Comparison of ENCODE assay signal across 8 mouse cellular contexts in the genomic region with DNA sequence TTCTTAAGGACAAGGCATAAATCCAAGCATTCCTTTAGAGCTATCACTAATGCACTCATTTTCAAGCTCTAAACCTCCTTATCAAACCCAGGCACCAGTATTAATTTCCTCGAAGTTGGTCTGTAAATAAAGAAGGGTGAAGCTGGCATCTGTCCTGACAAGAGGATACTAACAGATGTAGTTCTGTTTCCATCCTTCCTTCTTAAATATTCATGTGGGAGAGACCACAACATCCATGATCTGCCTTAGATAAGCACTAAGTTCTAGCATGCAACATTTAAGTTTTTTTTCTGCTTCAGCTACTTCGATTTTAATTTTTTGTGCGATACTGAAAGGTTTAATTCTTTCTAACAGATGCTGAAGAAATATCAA. TPM values are rescaled to one million over a fixed set of nuclear protein-coding genes. Genes with fewer than 3 reads are reported as not detected.
DNase-seq lines count a peak whose midpoint lies in the region; ATAC-seq lines count a peak whose summit lies in the region.
"Had no signal": no experiment of that assay in that cellular context is flagged by ENCODE, and none has a peak within 500 bp of the region (broad histone marks: within the 10 kb centered on the region; RNA-seq: fewer than 3 reads in every experiment).

No protein-coding gene starts in this region.

- H3K4me1 ChIP-seq in liver, embryonic 11.5 days (replicated peaks; ENCODE audit: control insufficient read depth, insufficient read depth, low read length) = no peaks in the 10 kb centered on the region
- peaks cover 7% of the 10 kb centered on the region; the same call in 1 of the 2 replicates for H3K4me1 ChIP-seq in forebrain, embryonic 13.5 days
- H3K4me1 ChIP-seq in limb, embryonic 10.5 days = peaks cover 10% of the 10 kb centered on the region
- H3K4me1 ChIP-seq in stomach, embryonic 15.5 days = no peaks in the 10 kb centered on the region

- H3K4me2 ChIP-seq in liver, embryonic 11.5 days = peak overlapping the region; percentile 50
- H3K4me2 ChIP-seq in forebrain, embryonic 13.5 days = peak overlapping the region; percentile 70
- H3K4me2 ChIP-seq in stomach, embryonic 15.5 days = peak overlapping the region; percentile 52

- WGBS in liver, embryonic 11.5 days = 60% methylated on average over 3 of the region's 3 CpGs
- 59% methylated on average over 3 of the region's 3 CpGs for whole genome bisulfite sequencing in forebrain, embryonic 13.5 days
- 73% methylated on average over 3 of the region's 3 CpGs for WGBS in limb, embryonic 10.5 days
- 54% methylated on average over 3 of the region's 3 CpGs for WGBS in stomach, embryonic 15.5 days

- no peaks in the 10 kb centered on the region for H3K9me3 ChIP-seq in liver, embryonic 11.5 days (ENCODE audit: control insufficient read depth, low read length)
- no peaks in the 10 kb centered on the region for H3K9me3 ChIP-seq in forebrain, embryonic 13.5 days (replicated peaks)
- no peaks in the 10 kb centered on the region for H3K9me3 ChIP-seq in limb, embryonic 10.5 days (replicated peaks)
- no peaks in the 10 kb centered on the region for H3K9me3 ChIP-seq in stomach, embryonic 15.5 days

- H3K9ac ChIP-seq in liver, embryonic 11.5 days (ENCODE audit: low read depth, low read length) = no peak overlapping the region
- H3K9ac ChIP-seq in forebrain, embryonic 13.5 days = peak overlapping the region; percentile 53; the same call in 1 of the 2 replicates
- no peak overlapping the region for H3K9ac ChIP-seq in stomach, embryonic 15.5 days

- no peak for DNase-seq in liver, embryonic 11.5 days (ENCODE audit: low spot score)
- DNase-seq in liver = no peak
- DNase-seq in limb, embryonic 10.5 days (ENCODE audit: low spot score) = no peak
- no peak for DNase-seq in left cerebral cortex, postnatal 10 days (ENCODE audit: extremely low spot score in 1 of 2, low spot score in 2 of 2)
- no peak for DNase-seq in right cerebral cortex, postnatal 14 days

- H3K27ac ChIP-seq in liver, embryonic 11.5 days (ENCODE audit: low read depth, low read length) = no peak overlapping the region
- no peak overlapping the region for H3K27ac ChIP-seq in forebrain, embryonic 13.5 days
- no peak overlapping the region for H3K27ac ChIP-seq in limb, embryonic 10.5 days
- H3K27ac ChIP-seq in stomach, embryonic 15.5 days = no peak overlapping the region

- no peaks in the 10 kb centered on the region for H3K27me3 ChIP-seq in liver, embryonic 11.5 days (replicated peaks; ENCODE audit: control insufficient read depth, insufficient read depth, low read length)
- H3K27me3 ChIP-seq in forebrain, embryonic 13.5 days = no peaks in the 10 kb centered on the region
- H3K27me3 ChIP-seq in limb, embryonic 10.5 days (ENCODE audit: low read depth, poor library complexity, severe bottlenecking) = no peaks in the 10 kb centered on the region
- no peaks in the 10 kb centered on the region for H3K27me3 ChIP-seq in stomach, embryonic 15.5 days (replicated peaks)

- ATAC-seq in liver, embryonic 11.5 days (replicated peaks; ENCODE audit: low FRiP score) = no peak
- no peak; the same call in 1 of the 2 replicates for ATAC-seq in forebrain, embryonic 13.5 days
- ATAC-seq in stomach, embryonic 15.5 days (ENCODE audit: insufficient read depth, low FRiP score, low read depth) = no peak

- intact Hi-C loops in left cerebral cortex, postnatal 10 days (cut with DNase I) = no loop called here

- H3K36me3 ChIP-seq in liver, embryonic 11.5 days (ENCODE audit: control insufficient read depth, insufficient read depth, low read length) = no peaks in the 10 kb centered on the region
- no peaks in the 10 kb centered on the region for H3K36me3 ChIP-seq in forebrain, embryonic 13.5 days (ENCODE audit: poor library complexity, severe bottlenecking)
- no peaks in the 10 kb centered on the region for H3K36me3 ChIP-seq in limb, embryonic 10.5 days
- no peaks in the 10 kb centered on the region for H3K36me3 ChIP-seq in stomach, embryonic 15.5 days

- no peak overlapping the region for H3K4me3 ChIP-seq in liver, embryonic 11.5 days (ENCODE audit: low read depth, low read length)
- peak overlapping the region; percentile 42 for H3K4me3 ChIP-seq in forebrain, embryonic 13.5 days
- peak overlapping the region; percentile 41 for H3K4me3 ChIP-seq in limb, embryonic 10.5 days
- no peak overlapping the region for H3K4me3 ChIP-seq in stomach, embryonic 15.5 days (replicated peaks)

RNA-seq across cellular contexts. Expression of a gene that starts 0.3 kb away (rescaled TPM):
- 0.18 TPM in 1 of 2 replicates, not detected in the other for polyA plus RNA-seq in liver, embryonic 11.5 days (2014; fragmentation: Nextera tagmentation; extraction: Ambion mirVana)
- 0.61 and 1.2 TPM in 2 replicates for polyA plus RNA-seq in forebrain, embryonic 13.5 days (2015; fragmentation: Nextera tagmentation; extraction: Ambion mirVana)
- polyA plus RNA-seq in limb, embryonic 10.5 days (2016; fragmentation: Nextera tagmentation; extraction: Ambion mirVana) = 0.19 and 0.24 TPM in 2 replicates
- 0.12 and 0.22 TPM in 2 replicates for polyA plus RNA-seq in stomach, embryonic 15.5 days (2015; fragmentation: Nextera tagmentation; extraction: Ambion mirVana)
- 10 to 100 TPM; 16.5 to 17.2 TPM for total RNA-seq in left cerebral cortex, postnatal 10 days (2021)
- polyA plus RNA-seq: liver, embryonic 16.5 days had no signal

Comparison
In these comparisons a context has a peak if more than half of its experiments do, and no peak if none do; other contexts are left out.
1. H3K4me3 ChIP-seq: peak in forebrain, embryonic 13.5 days (single experiment) and limb, embryonic 10.5 days (single experiment); none in liver, embryonic 11.5 days (single experiment) and stomach, embryonic 15.5 days (single experiment).
2. Peak in every context shown above with its lines, with median percentiles within 50 percentile points of each other: H3K4me2 ChIP-seq.